ENCODE assay signal across 12 mouse cellular contexts in the genomic region with DNA sequence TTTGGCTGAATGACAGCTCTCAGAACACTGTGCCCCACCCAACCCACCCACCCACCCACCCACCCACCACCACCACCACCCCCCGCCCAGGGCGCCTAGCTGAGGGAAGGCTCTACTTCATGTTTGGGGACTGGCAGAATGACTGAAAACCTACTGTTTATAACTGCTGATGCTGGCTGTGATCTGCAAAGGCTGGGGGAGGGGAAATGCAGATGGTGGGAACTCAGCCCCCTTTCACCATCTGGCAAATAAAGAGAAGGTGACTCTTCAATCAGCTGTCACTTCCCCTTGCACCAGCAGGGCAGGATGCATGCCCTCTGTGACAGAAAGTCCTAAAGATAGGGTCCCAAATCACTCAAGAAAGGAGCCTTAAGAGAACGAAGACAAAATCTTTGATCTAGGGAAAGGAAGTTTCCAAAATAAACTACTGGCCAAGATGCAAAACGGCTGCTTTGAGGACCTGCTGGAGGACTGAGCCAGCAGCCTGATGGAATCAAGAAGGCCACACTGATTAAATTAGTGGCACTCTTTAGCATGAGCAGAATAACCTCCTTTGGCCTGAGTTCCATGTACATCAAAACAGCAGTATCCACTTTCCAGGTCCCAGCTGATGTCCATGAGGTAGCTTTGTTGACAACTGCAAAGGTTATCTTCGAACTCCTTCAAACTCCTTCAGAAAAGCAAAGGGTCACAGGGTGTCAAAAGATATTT.
DNase-seq lines count a peak whose midpoint lies in the region; ATAC-seq and TF ChIP-seq lines count a peak whose summit lies in the region.
"Had no signal": no experiment of that assay in that cellular context is flagged by ENCODE, and none has a peak within 500 bp of the region (broad histone marks: within the 10 kb centered on the region; RNA-seq: fewer than 3 reads in every experiment).

No protein-coding gene starts in this region.

- H3K4me1 ChIP-seq in hindbrain, embryonic 11.5 days (replicated peaks; ENCODE audit: control insufficient read depth, insufficient read depth, low read length) = peaks cover 10% of the 10 kb centered on the region; the same call in 1 of the 2 replicates
- peaks cover 24% of the 10 kb centered on the region for H3K4me1 ChIP-seq in hindbrain, postnatal 0 days (ENCODE audit: insufficient read depth, low read length)
- H3K4me1 ChIP-seq in neural tube, embryonic 11.5 days (ENCODE audit: control insufficient read depth, insufficient read depth, low read length) = peaks cover 23% of the 10 kb centered on the region
- peaks cover 61% of the 10 kb centered on the region for H3K4me1 ChIP-seq in hindbrain, embryonic 15.5 days (replicated peaks)

- H3K36me3 ChIP-seq in hindbrain, embryonic 11.5 days (ENCODE audit: control insufficient read depth, insufficient read depth, low read length) = no peaks in the 10 kb centered on the region
- H3K36me3 ChIP-seq in hindbrain, postnatal 0 days (ENCODE audit: insufficient read depth, low read length) = no peaks in the 10 kb centered on the region
- H3K36me3 ChIP-seq in neural tube, embryonic 11.5 days (ENCODE audit: control insufficient read depth, insufficient read depth, low read length) = no peaks in the 10 kb centered on the region
- no peaks in the 10 kb centered on the region for H3K36me3 ChIP-seq in hindbrain, embryonic 15.5 days
- H3K36me3 ChIP-seq: midbrain, embryonic 15.5 days had no signal

- 44% methylated on average over 5 of the region's 5 CpGs for WGBS in hindbrain, embryonic 11.5 days
- 41% methylated on average over 5 of the region's 5 CpGs for WGBS in hindbrain, postnatal 0 days
- WGBS in neural tube, embryonic 11.5 days = 35% methylated on average over 5 of the region's 5 CpGs
- 38% methylated on average over 5 of the region's 5 CpGs for WGBS in hindbrain, embryonic 15.5 days

- H3K27me3 ChIP-seq in hindbrain, embryonic 11.5 days (ENCODE audit: control insufficient read depth, insufficient read depth, low read length) = no peaks in the 10 kb centered on the region
- no peaks in the 10 kb centered on the region for H3K27me3 ChIP-seq in hindbrain, postnatal 0 days (ENCODE audit: insufficient read depth, low read length)
- H3K27me3 ChIP-seq in neural tube, embryonic 11.5 days (ENCODE audit: control insufficient read depth, insufficient read depth, low read length) = no peaks in the 10 kb centered on the region
- H3K27me3 ChIP-seq in hindbrain, embryonic 15.5 days = no peaks in the 10 kb centered on the region
- H3K27me3 ChIP-seq: midbrain, embryonic 15.5 days had no signal

- H3K9me3 ChIP-seq in hindbrain, embryonic 11.5 days (ENCODE audit: control insufficient read depth, low read length) = no peaks in the 10 kb centered on the region
- H3K9me3 ChIP-seq in hindbrain, postnatal 0 days (ENCODE audit: low read length) = no peaks in the 10 kb centered on the region
- no peaks in the 10 kb centered on the region for H3K9me3 ChIP-seq in neural tube, embryonic 11.5 days (ENCODE audit: control insufficient read depth, low read length)
- H3K9me3 ChIP-seq in hindbrain, embryonic 15.5 days = no peaks in the 10 kb centered on the region
- H3K9me3 ChIP-seq: midbrain, embryonic 15.5 days had no signal

- DNase-seq in hindbrain, embryonic 11.5 days (ENCODE audit: low spot score) = peak; percentile 44
- no peak for DNase-seq in hindbrain, postnatal 0 days (ENCODE audit: low spot score)
- peak; percentile 25 for DNase-seq in neural tube, embryonic 11.5 days (ENCODE audit: low spot score)
- DNase-seq in neural tube, embryonic 10.5 days (ENCODE audit: extremely low spot score, low spot score) = no peak
- DNase-seq in retina, postnatal 1 day = peak; percentile 40
- DNase-seq in cerebellum, postnatal 25 days = no peak
- no peak for DNase-seq in yolk sac, embryonic 10.5 days (ENCODE audit: low spot score)
- DNase-seq: adrenal gland, postnatal 25 days; heart, adult 2 months had no signal

- ATAC-seq in hindbrain, embryonic 11.5 days (ENCODE audit: low FRiP score) = 0 out of 2 replicates have a peak, but pooled peaks have one; percentile 19
- no peak for ATAC-seq in hindbrain, postnatal 0 days
- no peak for ATAC-seq in neural tube, embryonic 11.5 days (ENCODE audit: insufficient read depth, low FRiP score, low TSS enrichment)
- ATAC-seq in hindbrain, embryonic 15.5 days (ENCODE audit: low FRiP score, low read depth) = no peak
- ATAC-seq: midbrain, embryonic 15.5 days had no signal

- H3K27ac ChIP-seq in hindbrain, embryonic 11.5 days (ENCODE audit: low read depth, low read length) = peak overlapping the region; percentile 60
- no peak overlapping the region for H3K27ac ChIP-seq in hindbrain, postnatal 0 days
- no peak overlapping the region for H3K27ac ChIP-seq in neural tube, embryonic 11.5 days (ENCODE audit: low read depth, low read length)
- 0 out of 2 replicates have a peak overlapping the region, but pooled peaks have one; percentile 20 for H3K27ac ChIP-seq in hindbrain, embryonic 15.5 days (replicated peaks)
- H3K27ac ChIP-seq: heart, adult 2 months; liver, embryonic 14.5 days; midbrain, embryonic 15.5 days had no signal

- no peak overlapping the region for H3K9ac ChIP-seq in hindbrain, embryonic 11.5 days (ENCODE audit: low read depth, low read length)
- no peak overlapping the region for H3K9ac ChIP-seq in hindbrain, postnatal 0 days (replicated peaks; ENCODE audit: low read length)
- no peak overlapping the region for H3K9ac ChIP-seq in neural tube, embryonic 11.5 days (ENCODE audit: low read length)
- H3K9ac ChIP-seq in hindbrain, embryonic 15.5 days = no peak overlapping the region
- H3K9ac ChIP-seq: liver, embryonic 14.5 days; midbrain, embryonic 15.5 days had no signal

- no peak for TF ChIP-seq CTCF in hindbrain, postnatal 0 days (IDR thresholded peaks at IDR 0.05; ENCODE audit: low read depth)

- H3K4me3 ChIP-seq in hindbrain, embryonic 11.5 days (ENCODE audit: low read depth, low read length) = no peak overlapping the region
- no peak overlapping the region for H3K4me3 ChIP-seq in hindbrain, postnatal 0 days (ENCODE audit: low read length)
- H3K4me3 ChIP-seq in neural tube, embryonic 11.5 days (ENCODE audit: low read depth, low read length) = no peak overlapping the region
- H3K4me3 ChIP-seq in hindbrain, embryonic 15.5 days = no peak overlapping the region
- H3K4me3 ChIP-seq: heart, adult 2 months; midbrain, embryonic 15.5 days had no signal

- no peak overlapping the region for H3K4me2 ChIP-seq in hindbrain, embryonic 11.5 days (replicated peaks; ENCODE audit: low read depth, low read length)
- H3K4me2 ChIP-seq in hindbrain, postnatal 0 days (ENCODE audit: low read depth, low read length) = no peak overlapping the region
- H3K4me2 ChIP-seq in neural tube, embryonic 11.5 days (ENCODE audit: low read depth) = no peak overlapping the region
- H3K4me2 ChIP-seq in hindbrain, embryonic 15.5 days = no peak overlapping the region
- H3K4me2 ChIP-seq: midbrain, embryonic 15.5 days had no signal

Comparison
In these comparisons a context has a peak if more than half of its experiments do, and no peak if none do; other contexts are left out.
1. DNase-seq: peak in hindbrain, embryonic 11.5 days (single experiment), neural tube, embryonic 11.5 days (single experiment) and retina, postnatal 1 day (single experiment); none in hindbrain, postnatal 0 days (single experiment), neural tube, embryonic 10.5 days (single experiment), cerebellum, postnatal 25 days (0 of 2) and yolk sac, embryonic 10.5 days (single experiment).
2. H3K27ac ChIP-seq: peak in hindbrain, embryonic 11.5 days (single experiment) and hindbrain, embryonic 15.5 days (single experiment); none in hindbrain, postnatal 0 days (single experiment) and neural tube, embryonic 11.5 days (single experiment).